Mouse (Mus musculus): Measurements from ENCODE around the gene Klra9. TPM values are rescaled to one million over a fixed set of nuclear protein-coding genes. Genes with fewer than 3 reads are reported as not detected.

Gene Klra9
- total RNA-seq (2023): under 1 TPM; 0.56 to 0.64 TPM

GRCm38 (mm10) chr6:130193012-130193411 lies at the start of gene Klra9:
Gene Klra9 (minus strand): TSS chr6:130193112.

GRCm38 (mm10) chr6:130233222-130233621 lies 40.3 kb upstream of the Klra9 start, which contains the start of gene Klra7:
Gene Klra7 (minus strand): TSS chr6:130233322.

GRCm38 (mm10) chr6:130129798-130130197 lies 63.1 kb downstream of the Klra9 start, which contains the start of gene Klra8:
Gene Klra8 (minus strand): TSS chr6:130129898.

Other genes with a start within 250 kb of the Klra9 start
- not detected for gene Klra6, start 166.2 kb downstream of the Klra9 start, total RNA-seq (2023)
- gene Klra4, start 125.8 kb downstream of the Klra9 start, total RNA-seq (2023): not detected
- gene Klra8, start 63.2 kb downstream of the Klra9 start, total RNA-seq (2023): 1 to 10 TPM in 1 of 2 experiments, under 1 TPM in 1; 0.93 to 1.4 TPM
- not detected for gene Klra7, start 40.2 kb upstream of the Klra9 start, total RNA-seq (2023)
- 1 to 10 TPM; 1.4 to 1.6 TPM for gene Klra10, start 88.8 kb upstream of the Klra9 start, total RNA-seq (2023)
- 1 to 10 TPM in 1 of 2 experiments, under 1 TPM in 1; 0.64 to 1.2 TPM for gene Klra3, start 144.5 kb upstream of the Klra9 start, total RNA-seq (2023)
- not detected for gene Klra1, start 193.8 kb upstream of the Klra9 start, total RNA-seq (2023)